Comparison of ENCODE assay signal across 8 mouse cellular contexts in the genomic region with DNA sequence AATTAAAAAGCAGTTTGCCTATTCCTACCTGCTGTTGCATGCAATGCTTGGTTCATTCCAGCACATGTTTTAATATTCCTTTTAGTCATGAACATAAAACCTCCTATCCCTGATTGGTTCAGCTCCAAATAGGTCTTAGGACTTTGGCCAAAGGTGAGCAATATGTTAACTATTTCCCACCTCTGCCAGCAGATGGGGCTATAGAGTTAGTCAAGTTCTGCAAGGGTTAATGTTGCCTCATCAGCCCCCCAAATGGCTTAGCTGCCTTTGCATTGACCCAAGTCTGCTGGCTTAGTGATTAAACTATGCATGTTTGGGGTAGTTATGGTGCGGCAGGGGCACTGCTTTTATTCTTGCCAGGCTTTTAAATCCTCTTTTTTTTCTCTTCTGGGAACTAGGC.
DNase-seq lines count a peak whose midpoint lies in the region; ATAC-seq and TF ChIP-seq lines count a peak whose summit lies in the region.

No protein-coding gene starts in this region.

- no peak overlapping the region for H3K9ac ChIP-seq in embryonic facial prominence, embryonic 11.5 days (replicated peaks; ENCODE audit: low read length)
- no peak overlapping the region for H3K9ac ChIP-seq in midbrain, postnatal 0 days (replicated peaks; ENCODE audit: low read length, poor library complexity, severe bottlenecking)

- H3K27ac ChIP-seq in layer of hippocampus, adult 2 months, result no peak overlapping the region
- H3K27ac ChIP-seq in embryonic facial prominence, embryonic 11.5 days (replicated peaks; ENCODE audit: low read depth, low read length), result no peak overlapping the region
- H3K27ac ChIP-seq in midbrain, postnatal 0 days (ENCODE audit: low read depth, low read length), result no peak overlapping the region

- H3K27me3 ChIP-seq in embryonic facial prominence, embryonic 11.5 days (ENCODE audit: control insufficient read depth, insufficient read depth, low read length), result no peaks in the 10 kb centered on the region
- no peaks in the 10 kb centered on the region for H3K27me3 ChIP-seq in midbrain, postnatal 0 days (ENCODE audit: insufficient read depth, low read length)

- no peaks in the 10 kb centered on the region for H3K4me1 ChIP-seq in embryonic facial prominence, embryonic 11.5 days (ENCODE audit: control insufficient read depth, insufficient read depth, low read length)
- H3K4me1 ChIP-seq in midbrain, postnatal 0 days (ENCODE audit: insufficient read depth, low read length), result no peaks in the 10 kb centered on the region

- no peak for ATAC-seq in embryonic facial prominence, embryonic 11.5 days (replicated peaks; ENCODE audit: insufficient number of reproducible peaks, low FRiP score, low TSS enrichment, low read depth)
- ATAC-seq in midbrain, postnatal 0 days (ENCODE audit: low FRiP score), result no peak

- no peak overlapping the region for H3K4me2 ChIP-seq in embryonic facial prominence, embryonic 11.5 days (ENCODE audit: low read depth, low read length)
- no peak overlapping the region for H3K4me2 ChIP-seq in midbrain, postnatal 0 days (ENCODE audit: low read depth, low read length, poor library complexity, severe bottlenecking)

- intact Hi-C loops in left cerebral cortex, postnatal 25 days (cut with DNase I), result loop anchor here (5.0 kb wide), 2 partner anchors 212 to 273 kb away; no protein-coding TSS in a partner anchor

- no peak overlapping the region for H3K4me3 ChIP-seq in layer of hippocampus, adult 2 months
- no peak overlapping the region for H3K4me3 ChIP-seq in embryonic facial prominence, embryonic 11.5 days (ENCODE audit: low read depth, low read length)
- H3K4me3 ChIP-seq in midbrain, postnatal 0 days (ENCODE audit: low read depth, low read length), result no peak overlapping the region

- 38% methylated on average over 1 of the region's 1 CpGs for WGBS in embryonic facial prominence, embryonic 11.5 days
- WGBS in midbrain, postnatal 0 days, result 24% methylated on average over 1 of the region's 1 CpGs

- H3K9me3 ChIP-seq in embryonic facial prominence, embryonic 11.5 days (replicated peaks; ENCODE audit: control insufficient read depth, low read length), result no peaks in the 10 kb centered on the region
- no peaks in the 10 kb centered on the region; the same call in 1 of the 2 replicates for H3K9me3 ChIP-seq in midbrain, postnatal 0 days (ENCODE audit: low read length)

- DNase-seq in layer of hippocampus, adult 2 months (ENCODE audit: low spot score in 2 of 2), result no peak
- DNase-seq in layer of hippocampus, adult 9-11 months, result no peak
- DNase-seq in WW6 (ENCODE audit: low read depth, low spot score), result peak; percentile 9
- peak; percentile 66 for DNase-seq in embryonic facial prominence, embryonic 11.5 days (ENCODE audit: low spot score)
- DNase-seq in midbrain, postnatal 0 days (ENCODE audit: low spot score), result no peak
- no peak for DNase-seq in right cerebral cortex, adult 18-20 months
- DNase-seq in layer of hippocampus, adult 9-10 months (ENCODE audit: low spot score), result no peak
- no peak for DNase-seq in left cerebral cortex, postnatal 25 days (ENCODE audit: low spot score in 2 of 2)

- H3K36me3 ChIP-seq in embryonic facial prominence, embryonic 11.5 days (replicated peaks; ENCODE audit: control insufficient read depth, insufficient read depth, low read depth, low read length), result no peaks in the 10 kb centered on the region
- H3K36me3 ChIP-seq in midbrain, postnatal 0 days (ENCODE audit: insufficient read depth, low read length), result no peaks in the 10 kb centered on the region

- TF ChIP-seq CTCF in layer of hippocampus, adult 2 months (conservative IDR thresholded peaks at IDR 0.05), result peak; percentile 76
- TF ChIP-seq CTCF in midbrain, postnatal 0 days (IDR thresholded peaks at IDR 0.05), result peak; percentile 64

Comparison
In these comparisons a context has a peak if more than half of its experiments do, and no peak if none do; other contexts are left out.
1. DNase-seq: peak in WW6 (single experiment) and embryonic facial prominence, embryonic 11.5 days (single experiment); none in layer of hippocampus, adult 2 months (0 of 2), layer of hippocampus, adult 9-11 months (single experiment), midbrain, postnatal 0 days (single experiment), right cerebral cortex, adult 18-20 months (single experiment), layer of hippocampus, adult 9-10 months (single experiment) and left cerebral cortex, postnatal 25 days (0 of 2).